Mouse (Mus musculus): ENCODE measurements at regions not wholly inside any gene's neighbourhood (a gene's known extent, or its start where the extent isn't known, plus 50 kb on each side); places are given as distances from the start of the nearest gene placed in this dataset.

- TF ChIP-seq POLR2A (IDR thresholded peaks at IDR 0.05; ENCODE audit: borderline replicate concordance, extremely low read depth, low read depth, low read length): no peak
- no peak for TF ChIP-seq CTCF (IDR thresholded peaks at IDR 0.05; ENCODE audit: insufficient read depth, low read length)
- 55% methylated on average over 2 of the region's 2 CpGs for WGBS
- no peaks in the 10 kb centered on the region for H3K4me1 ChIP-seq (ENCODE audit: control insufficient read depth, insufficient read depth, low read length)
- no peak for DNase-seq
- H3K4me3 ChIP-seq (replicated peaks; ENCODE audit: extremely low read depth, low read depth, low read length): no peak overlapping the region
Observed at GRCm38 (mm10) chr2:57772315-57772714, 225.4 kb upstream of the Galnt5 start.

GRCm38 (mm10) chr2:57776154-57776553 lies 221.5 kb upstream of the Galnt5 start:
- TF ChIP-seq POLR2A (IDR thresholded peaks at IDR 0.05; ENCODE audit: borderline replicate concordance, extremely low read depth, low read depth, low read length): no peak
- 86% methylated on average over 5 of the region's 5 CpGs for WGBS
- DNase-seq: no peak
- Histone ChIP-seq H3K4me3 (replicated peaks; ENCODE audit: extremely low read depth, low read depth, low read length) (no peak overlapping the region), H3K4me1 (ENCODE audit: control insufficient read depth, insufficient read depth, low read length) (no peaks in the 10 kb centered on the region)

GRCm38 (mm10) chr2:57780836-57781235 lies 216.8 kb upstream of the Galnt5 start:
- DNase-seq: no peak
- WGBS: 87% methylated on average over 1 of the region's 1 CpGs
- TF ChIP-seq POLR2A (IDR thresholded peaks at IDR 0.05; ENCODE audit: borderline replicate concordance, extremely low read depth, low read depth, low read length): no peak
- no peak for TF ChIP-seq CTCF (IDR thresholded peaks at IDR 0.05; ENCODE audit: insufficient read depth, low read length)
- Histone ChIP-seq H3K4me3 (replicated peaks; ENCODE audit: extremely low read depth, low read depth, low read length) (no peak overlapping the region), H3K4me1 (ENCODE audit: control insufficient read depth, insufficient read depth, low read length) (no peaks in the 10 kb centered on the region)

GRCm38 (mm10) chr2:57793519-57794296 lies 204.0 kb upstream of the Galnt5 start:
- DNase-seq: no peak
- no peak overlapping the region for H3K4me3 ChIP-seq (replicated peaks; ENCODE audit: extremely low read depth, low read depth, low read length)
- no peaks in the 10 kb centered on the region for H3K4me1 ChIP-seq (ENCODE audit: control insufficient read depth, insufficient read depth, low read length)
- no peak for TF ChIP-seq POLR2A (IDR thresholded peaks at IDR 0.05; ENCODE audit: borderline replicate concordance, extremely low read depth, low read depth, low read length)
- no peak for TF ChIP-seq CTCF (IDR thresholded peaks at IDR 0.05; ENCODE audit: insufficient read depth, low read length)
- 79% methylated on average over 8 of the region's 8 CpGs for WGBS

- DNase-seq: no peak
- no peak overlapping the region for H3K4me3 ChIP-seq (replicated peaks; ENCODE audit: extremely low read depth, low read depth, low read length)
- TF ChIP-seq POLR2A (IDR thresholded peaks at IDR 0.05; ENCODE audit: borderline replicate concordance, extremely low read depth, low read depth, low read length): no peak
- TF ChIP-seq CTCF (IDR thresholded peaks at IDR 0.05; ENCODE audit: insufficient read depth, low read length): no peak
- WGBS: 48% methylated on average over 2 of the region's 2 CpGs
- no peaks in the 10 kb centered on the region for H3K4me1 ChIP-seq (ENCODE audit: control insufficient read depth, insufficient read depth, low read length)
Observed at GRCm38 (mm10) chr2:57799279-57799678, 198.4 kb upstream of the Galnt5 start.

GRCm38 (mm10) chr2:57807911-57808310 lies 189.8 kb upstream of the Galnt5 start:
- 34% methylated on average over 1 of the region's 1 CpGs for WGBS
- no peaks in the 10 kb centered on the region for H3K4me1 ChIP-seq (ENCODE audit: control insufficient read depth, insufficient read depth, low read length)
- TF ChIP-seq CTCF (IDR thresholded peaks at IDR 0.05; ENCODE audit: insufficient read depth, low read length) (no peak), POLR2A (IDR thresholded peaks at IDR 0.05; ENCODE audit: borderline replicate concordance, extremely low read depth, low read depth, low read length) (no peak)
- H3K4me3 ChIP-seq (replicated peaks; ENCODE audit: extremely low read depth, low read depth, low read length): no peak overlapping the region
- no peak for DNase-seq

- DNase-seq: no peak
- H3K4me1 ChIP-seq (ENCODE audit: control insufficient read depth, insufficient read depth, low read length): no peaks in the 10 kb centered on the region
- TF ChIP-seq POLR2A (IDR thresholded peaks at IDR 0.05; ENCODE audit: borderline replicate concordance, extremely low read depth, low read depth, low read length) (no peak), CTCF (IDR thresholded peaks at IDR 0.05; ENCODE audit: insufficient read depth, low read length) (no peak)
- WGBS: 75% methylated on average over 1 of the region's 1 CpGs
- H3K4me3 ChIP-seq (replicated peaks; ENCODE audit: extremely low read depth, low read depth, low read length): no peak overlapping the region
Observed at GRCm38 (mm10) chr2:57812996-57813395, 184.7 kb upstream of the Galnt5 start.

GRCm38 (mm10) chr2:57820343-57820742 lies 177.3 kb upstream of the Galnt5 start:
- WGBS: 67% methylated on average over 2 of the region's 2 CpGs
- TF ChIP-seq POLR2A (IDR thresholded peaks at IDR 0.05; ENCODE audit: borderline replicate concordance, extremely low read depth, low read depth, low read length) (no peak), CTCF (IDR thresholded peaks at IDR 0.05; ENCODE audit: insufficient read depth, low read length) (no peak)
- Histone ChIP-seq H3K4me1 (ENCODE audit: control insufficient read depth, insufficient read depth, low read length) (no peaks in the 10 kb centered on the region), H3K4me3 (replicated peaks; ENCODE audit: extremely low read depth, low read depth, low read length) (no peak overlapping the region)
- no peak for DNase-seq

GRCm38 (mm10) chr2:57820923-57821322 lies 176.8 kb upstream of the Galnt5 start:
- Histone ChIP-seq H3K4me3 (replicated peaks; ENCODE audit: extremely low read depth, low read depth, low read length) (no peak overlapping the region), H3K4me1 (ENCODE audit: control insufficient read depth, insufficient read depth, low read length) (no peaks in the 10 kb centered on the region)
- 82% methylated on average over 1 of the region's 1 CpGs for WGBS
- no peak for TF ChIP-seq POLR2A (IDR thresholded peaks at IDR 0.05; ENCODE audit: borderline replicate concordance, extremely low read depth, low read depth, low read length)
- no peak for TF ChIP-seq CTCF (IDR thresholded peaks at IDR 0.05; ENCODE audit: insufficient read depth, low read length)
- DNase-seq: no peak

- TF ChIP-seq CTCF (IDR thresholded peaks at IDR 0.05; ENCODE audit: insufficient read depth, low read length) (no peak), POLR2A (IDR thresholded peaks at IDR 0.05; ENCODE audit: borderline replicate concordance, extremely low read depth, low read depth, low read length) (no peak)
- no peak for DNase-seq
- Histone ChIP-seq H3K4me3 (replicated peaks; ENCODE audit: extremely low read depth, low read depth, low read length) (no peak overlapping the region), H3K4me1 (ENCODE audit: control insufficient read depth, insufficient read depth, low read length) (no peaks in the 10 kb centered on the region)
- 77% methylated on average over 2 of the region's 2 CpGs for WGBS
Observed at GRCm38 (mm10) chr2:57828284-57828683, 169.4 kb upstream of the Galnt5 start.

Measured in lung, adult 2 months (tissue).